Mouse (Mus musculus): ENCODE results near the gene Nfatc2ip.

GRCm38 (mm10) chr7:126396298-126397119 lies at the start of gene Nfatc2ip:
- no peak for TF ChIP-seq CTCF (IDR thresholded peaks at IDR 0.05; ENCODE audit: borderline replicate concordance, control insufficient read depth, extremely low read depth, insufficient read depth, low read length, poor library complexity)
- TF ChIP-seq POLR2A (IDR thresholded peaks at IDR 0.05; ENCODE audit: control insufficient read depth, extremely low read depth, insufficient read depth, low read length, poor library complexity) = 0 out of 2 replicates have a peak, but pooled peaks have one; percentile 20

Measured in thymus, adult 2 months (tissue).